Mouse (Mus musculus) lung, postnatal 0 days (tissue): ENCODE measurements around the gene Rab23.

Experiments used
- CTCF ChIP-seq: IDR thresholded peaks from 2 replicates; pipeline ENCODE4 v1.5.1; 2016; ENCODE audit warnings: antibody characterized with exemption, mild to moderate bottlenecking
- EP300 ChIP-seq: IDR thresholded peaks from 2 replicates; pipeline ENCODE4 v1.6.1; 2016; ENCODE audit warnings: antibody characterized with exemption, mild to moderate bottlenecking, control low read depth

- no peak for TF ChIP-seq CTCF
- TF ChIP-seq EP300 = no peak
Observed at GRCm38 (mm10) chr1:33755799-33756198, 36.1 kb downstream of the Rab23 start.
